Mouse (Mus musculus): ENCODE results near the gene Eftud2. TPM values are rescaled to one million over a fixed set of nuclear protein-coding genes. Genes with fewer than 3 reads are reported as not detected.

The Eftud2 gene
- total RNA-seq, 2 experiments from 2014 or later = 123 to 126 TPM

- DNase-seq (ENCODE audit: low spot score in 2 of 2) = peak in 1 of 2 experiments; percentile 30
Observed at GRCm38 (mm10) chr11:102881314-102882198, 771 bp upstream of the Eftud2 start.

- no peak for DNase-seq (ENCODE audit: low spot score in 2 of 2)
Observed at GRCm38 (mm10) chr11:102879558-102879957, 1.2 kb downstream of the Eftud2 start.

- DNase-seq (ENCODE audit: low spot score in 2 of 2) = peak; percentile 69 to 88
Observed at GRCm38 (mm10) chr11:102874801-102875334, 5.9 kb downstream of the Eftud2 start.

GRCm38 (mm10) chr11:102864272-102864671 lies 16.5 kb downstream of the Eftud2 start:
- DNase-seq (ENCODE audit: low spot score in 2 of 2) = peak in 1 of 2 experiments; percentile 80

GRCm38 (mm10) chr11:102859933-102860332 lies 20.9 kb downstream of the Eftud2 start:
- DNase-seq (ENCODE audit: low spot score in 2 of 2) = no peak

- DNase-seq (ENCODE audit: low spot score in 2 of 2) = no peak
Observed at GRCm38 (mm10) chr11:102858951-102859350, 21.8 kb downstream of the Eftud2 start.

- no peak for DNase-seq (ENCODE audit: low spot score in 2 of 2)
Observed at GRCm38 (mm10) chr11:102855941-102856340, 24.8 kb downstream of the Eftud2 start.

GRCm38 (mm10) chr11:102853760-102854159 lies 27.0 kb downstream of the Eftud2 start:
- no peak for DNase-seq (ENCODE audit: low spot score in 2 of 2)

- no peak for DNase-seq (ENCODE audit: low spot score in 2 of 2)
Observed at GRCm38 (mm10) chr11:102851883-102852282, 28.9 kb downstream of the Eftud2 start.

- DNase-seq (ENCODE audit: low spot score in 2 of 2) = no peak
Observed at GRCm38 (mm10) chr11:102845926-102846325, 34.9 kb downstream of the Eftud2 start.

GRCm38 (mm10) chr11:102838616-102839150 lies 42.1 kb downstream of the Eftud2 start:
- no peak for DNase-seq (ENCODE audit: low spot score in 2 of 2)

- DNase-seq (ENCODE audit: low spot score in 2 of 2) = no peak
Observed at GRCm38 (mm10) chr11:102838126-102838525, 42.7 kb downstream of the Eftud2 start.

GRCm38 (mm10) chr11:102837385-102837784 lies 43.4 kb downstream of the Eftud2 start:
- DNase-seq (ENCODE audit: low spot score in 2 of 2) = no peak

GRCm38 (mm10) chr11:102836146-102836545 lies 44.6 kb downstream of the Eftud2 start:
- DNase-seq (ENCODE audit: low spot score in 2 of 2) = no peak

- no peak for DNase-seq (ENCODE audit: low spot score in 2 of 2)
Observed at GRCm38 (mm10) chr11:102835549-102835948, 45.2 kb downstream of the Eftud2 start, which contains the start of gene Higd1b. Gene Higd1b, plus strand, starts transcription at chr11:102835849.

GRCm38 (mm10) chr11:102834219-102834618 lies 46.6 kb downstream of the Eftud2 start:
- no peak for DNase-seq (ENCODE audit: low spot score in 2 of 2)

GRCm38 (mm10) chr11:102832700-102833297 lies 48.0 kb downstream of the Eftud2 start:
- no peak for DNase-seq (ENCODE audit: low spot score in 2 of 2)

- no peak for DNase-seq (ENCODE audit: low spot score in 2 of 2)
Observed at GRCm38 (mm10) chr11:102830276-102830675, 50.5 kb downstream of the Eftud2 start.

- no peak for DNase-seq (ENCODE audit: low spot score in 2 of 2)
Observed at GRCm38 (mm10) chr11:102827097-102827496, 53.7 kb downstream of the Eftud2 start.

- no peak for DNase-seq (ENCODE audit: low spot score in 2 of 2)
Observed at GRCm38 (mm10) chr11:102826476-102826875, 54.3 kb downstream of the Eftud2 start.

GRCm38 (mm10) chr11:102821231-102821630 lies 59.6 kb downstream of the Eftud2 start:
- no peak for DNase-seq (ENCODE audit: low spot score in 2 of 2)

- DNase-seq (ENCODE audit: low spot score in 2 of 2) = no peak
Observed at GRCm38 (mm10) chr11:102820432-102820831, 60.4 kb downstream of the Eftud2 start.

All from layer of hippocampus, adult 18-20 months (tissue).